Mouse (Mus musculus): ENCODE results near the gene Sod2.

GRCm38 (mm10) chr17:13009887-13010286 is 3.2 kb downstream of the Sod2 start:
- peak; percentile 76 for TF ChIP-seq CTCF (IDR thresholded peaks at IDR 0.05; ENCODE audit: low read depth)
- TF ChIP-seq EP300 (optimal IDR thresholded peaks at IDR 0.05), result no peak
